Mouse (Mus musculus) central nervous system, embryonic 11.5 days (tissue): Measurements from ENCODE around the gene Pfdn2. TPM values are rescaled to one million over a fixed set of nuclear protein-coding genes. Genes with fewer than 3 reads are reported as not detected.

ENCODE experiments used
- polyA plus RNA-seq: library from polyadenylated mRNA; depleted of rRNA; stranded (reverse); fragments of >200 nt; gene quantifications from 2 replicates; pipeline ENCODE4 v1.2.3, GENCODE M21; 2012; rRNA removed

Gene Pfdn2
- polyA plus RNA-seq, result 141 and 293 TPM in 2 replicates

DNA sequence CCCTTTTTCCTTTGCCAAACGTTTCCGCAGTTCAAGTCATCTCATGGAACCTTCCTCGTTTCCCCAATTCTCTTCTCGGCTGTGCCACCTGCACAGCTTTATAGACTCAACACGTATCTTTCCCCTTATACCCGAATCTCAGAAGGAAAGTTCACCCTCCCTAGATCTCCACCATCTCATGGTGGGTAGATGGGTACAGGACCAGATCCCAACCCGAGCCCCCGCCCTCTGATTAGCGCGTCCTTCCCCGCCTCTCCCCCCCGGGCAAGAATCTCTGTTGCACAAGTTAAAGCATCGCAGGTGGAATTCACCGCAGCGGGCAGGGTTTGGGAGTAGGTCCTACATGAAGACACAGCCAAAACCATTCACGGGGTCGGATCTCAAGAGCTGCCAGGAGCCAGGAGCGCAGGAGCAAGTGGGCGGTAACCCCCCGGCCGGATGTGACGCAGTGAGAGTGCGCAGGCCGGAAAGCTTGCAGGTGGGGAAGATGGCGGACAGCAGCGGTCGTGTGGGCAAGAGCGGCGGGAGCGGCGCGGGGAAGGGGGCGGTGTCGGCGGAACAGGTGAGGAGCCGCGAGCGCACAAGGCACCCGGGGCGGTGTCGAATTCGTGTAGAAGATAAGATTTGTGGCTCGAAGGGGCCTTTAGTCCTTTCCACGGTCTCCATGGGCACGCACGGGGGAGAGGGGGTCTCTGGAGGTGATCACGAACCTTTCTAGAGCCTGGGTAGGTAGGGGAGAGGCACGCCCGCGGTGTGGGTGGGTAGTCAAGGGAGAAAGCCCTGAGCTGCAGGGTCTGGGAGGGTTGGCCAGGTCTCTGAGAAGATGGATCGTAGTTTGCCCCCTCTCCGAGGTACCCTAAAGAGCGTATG is at the start of gene Pfdn2, which contains the start of gene Nit1:
TSS of gene Pfdn2 (plus strand) at position 446 of the 870 bp plus-strand sequence.
TSS of gene Nit1 (minus strand) at position 422 of the 870 bp plus-strand sequence.

DNA sequence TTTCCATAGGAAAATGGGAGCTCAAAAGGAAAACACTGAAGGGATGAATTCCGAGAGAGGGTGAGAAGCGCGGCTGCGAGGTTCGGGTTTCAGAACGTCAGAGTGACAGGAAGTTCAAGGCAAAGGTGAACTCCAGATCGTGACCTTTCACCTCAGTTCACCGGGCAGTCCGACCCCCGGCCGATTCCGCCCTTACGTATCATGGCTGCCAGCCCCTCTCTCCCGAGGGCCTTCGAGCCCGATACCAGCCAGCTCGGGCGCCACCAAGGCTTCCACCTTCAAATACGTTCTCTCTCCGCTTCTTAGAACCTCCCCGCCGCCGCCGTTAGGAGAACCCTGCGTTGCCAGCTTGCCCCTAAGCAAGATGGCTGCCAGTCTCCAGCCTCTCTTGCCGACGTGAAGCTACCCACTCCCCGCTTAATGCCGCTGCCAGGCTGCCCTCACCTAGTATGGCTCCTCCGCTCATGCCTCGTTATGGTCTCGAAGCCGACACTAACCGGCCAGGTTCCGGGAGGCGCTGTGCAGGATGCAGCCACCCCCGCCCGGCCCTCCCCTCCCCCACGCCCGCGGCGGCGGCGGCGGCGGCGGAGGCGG is 16.5 kb upstream of the Pfdn2 start, which contains the start of gene Dedd:
TSS of gene Dedd (plus strand) at position 307 of the 594 bp plus-strand sequence.

DNA sequence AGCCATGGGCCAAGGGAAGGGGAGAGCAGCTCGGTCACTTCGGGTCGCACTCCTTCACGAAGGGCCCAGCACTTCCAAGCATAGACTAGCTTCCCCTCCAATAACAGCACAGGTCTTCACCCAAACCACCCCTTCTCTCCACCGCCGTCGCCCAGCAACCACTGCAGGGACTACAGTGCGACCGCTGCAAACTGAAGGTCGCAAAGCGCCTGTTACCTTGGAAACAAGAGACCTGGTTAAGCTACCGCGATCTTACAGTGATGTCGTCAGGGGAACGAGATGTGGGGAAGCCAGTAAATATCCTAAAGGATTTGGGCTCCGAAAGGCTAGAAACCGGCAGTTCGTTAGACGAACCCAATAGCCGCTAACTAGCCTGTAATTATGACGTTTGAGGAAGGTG is 15.2 kb downstream of the Pfdn2 start, which contains the start of gene Klhdc9:
TSS of gene Klhdc9 (minus strand) at position 143 of the 400 bp plus-strand sequence.

DNA sequence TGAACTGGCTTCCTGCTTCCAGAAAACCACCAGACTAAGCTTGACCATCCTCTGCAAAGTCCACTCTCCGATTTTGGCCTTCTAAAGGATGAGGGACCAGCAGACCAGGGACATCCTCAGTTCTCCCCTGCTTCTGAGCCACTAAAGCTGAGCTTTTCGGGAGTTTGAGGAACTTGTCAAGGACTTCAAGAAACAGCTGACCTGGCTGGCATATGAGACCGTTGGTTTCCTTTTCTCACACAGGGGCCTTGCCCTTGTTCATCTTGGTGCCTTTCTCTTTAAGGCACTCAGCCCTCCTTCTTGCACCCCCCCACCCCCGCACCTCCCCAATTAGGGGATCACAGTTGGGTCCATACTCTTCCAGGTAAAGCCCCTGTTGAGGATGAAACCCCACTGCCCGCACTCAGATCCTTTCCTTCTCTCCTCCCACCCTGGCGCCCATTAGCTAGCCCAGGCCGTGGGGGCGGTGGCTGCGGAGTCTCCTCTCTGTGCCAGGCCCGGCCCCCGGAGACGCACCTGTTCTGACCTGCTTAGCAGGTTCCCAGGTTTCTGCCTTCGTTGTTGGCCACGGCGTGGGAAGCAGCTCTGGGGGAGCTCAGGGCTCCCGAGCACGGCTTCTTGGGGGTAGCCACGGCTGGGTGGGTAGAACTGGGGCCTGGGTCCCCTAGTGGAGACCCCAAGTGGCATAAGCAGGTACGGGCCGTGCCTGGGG is 24.5 kb downstream of the Pfdn2 start, which contains the start of gene Nectin4:
TSS of gene Nectin4 (plus strand) at position 255 of the 712 bp plus-strand sequence.

DNA sequence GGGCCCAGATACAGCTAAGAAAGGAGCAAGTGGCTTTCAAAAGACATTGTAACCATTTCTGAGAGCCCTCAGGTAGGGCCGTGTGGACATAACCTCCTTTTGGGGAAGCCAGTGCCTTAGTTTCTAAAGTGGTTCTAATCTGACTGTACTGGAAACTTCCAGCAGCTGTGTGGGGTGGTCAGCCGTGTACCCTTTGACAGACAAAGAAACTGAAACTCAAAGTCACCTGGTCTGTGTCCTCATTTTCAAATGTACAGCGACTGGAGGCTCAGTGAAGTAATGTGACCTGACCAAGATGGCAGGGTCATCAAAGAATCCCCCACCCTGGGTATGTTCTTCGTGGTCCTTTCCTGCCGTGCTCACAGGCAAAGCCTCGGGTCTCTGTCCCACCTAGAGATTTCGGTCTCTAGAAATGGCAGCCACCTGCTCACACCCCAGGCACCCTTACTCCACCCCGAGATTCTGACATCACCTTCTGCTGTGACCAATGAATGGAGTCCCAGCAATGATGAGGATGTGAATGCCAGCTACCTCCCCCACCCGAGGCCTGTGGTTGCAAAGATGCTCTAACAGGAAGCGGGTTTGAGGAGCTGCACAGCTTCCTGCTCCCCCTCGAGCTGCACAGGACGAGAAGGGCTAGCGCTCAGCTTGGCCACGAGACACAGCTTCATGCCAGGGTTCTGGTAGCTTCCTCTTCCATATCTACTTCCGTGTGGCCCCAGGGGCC is 43.1 kb downstream of the Pfdn2 start, which contains the start of gene Arhgap30:
TSS of gene Arhgap30 (plus strand) at position 579 of the 727 bp plus-strand sequence.

Other genes with a start within 250 kb of the Pfdn2 start
- 3.0 and 3.8 TPM in 2 replicates for gene Cfap126, start 231.8 kb upstream of the Pfdn2 start, polyA plus RNA-seq
- gene Sdhc, start 195.1 kb upstream of the Pfdn2 start, polyA plus RNA-seq, result 236 and 443 TPM in 2 replicates
- 0.72 and 3.3 TPM in 2 replicates for gene Mpz, start 195.0 kb upstream of the Pfdn2 start, polyA plus RNA-seq
- 11.0 and 15.7 TPM in 2 replicates for gene Pcp4l1, start 149.4 kb upstream of the Pfdn2 start, polyA plus RNA-seq
- gene Nr1i3, start 131.7 kb upstream of the Pfdn2 start, polyA plus RNA-seq, result 0.02 and 0.04 TPM in 2 replicates
- gene Tomm40l, start 123.2 kb upstream of the Pfdn2 start, polyA plus RNA-seq, result 29.2 and 29.8 TPM in 2 replicates
- 41.5 and 103 TPM in 2 replicates for gene Apoa2, start 120.6 kb upstream of the Pfdn2 start, polyA plus RNA-seq
- gene Fcer1g, start 111.3 kb upstream of the Pfdn2 start, polyA plus RNA-seq, result 12.5 and 17.5 TPM in 2 replicates
- gene Adamts4, start 95.2 kb upstream of the Pfdn2 start, polyA plus RNA-seq, result 3.2 and 4.1 TPM in 2 replicates
- 172 and 189 TPM in 2 replicates for gene Ndufs2, start 94.3 kb upstream of the Pfdn2 start, polyA plus RNA-seq
- 47.0 and 62.1 TPM in 2 replicates for gene B4galt3, start 75.3 kb upstream of the Pfdn2 start, polyA plus RNA-seq
- gene Ppox, start 64.5 kb upstream of the Pfdn2 start, polyA plus RNA-seq, result 95.5 and 100.0 TPM in 2 replicates
- gene Usp21, start 57.7 kb upstream of the Pfdn2 start, polyA plus RNA-seq, result 96.3 and 99.2 TPM in 2 replicates
- gene Ufc1, start 50.6 kb upstream of the Pfdn2 start, polyA plus RNA-seq, result 65.4 and 89.0 TPM in 2 replicates
- gene Dedd, start 16.5 kb upstream of the Pfdn2 start, polyA plus RNA-seq, result 44.7 and 66.6 TPM in 2 replicates
- gene Nit1, start within 50 bp of the Pfdn2 start, polyA plus RNA-seq, result 36.9 and 48.0 TPM in 2 replicates
- 1.9 and 2.2 TPM in 2 replicates for gene Klhdc9, start 15.1 kb downstream of the Pfdn2 start, polyA plus RNA-seq
- gene Nectin4, start 24.4 kb downstream of the Pfdn2 start, polyA plus RNA-seq, result 0.95 and 1.1 TPM in 2 replicates
- 0.92 and 1.7 TPM in 2 replicates for gene Arhgap30, start 43.3 kb downstream of the Pfdn2 start, polyA plus RNA-seq
- gene Usf1, start 65.6 kb downstream of the Pfdn2 start, polyA plus RNA-seq, result 99.5 and 131 TPM in 2 replicates
- gene Tstd1, start 73.2 kb downstream of the Pfdn2 start, polyA plus RNA-seq, result 3.7 and 5.0 TPM in 2 replicates
- 7.0 and 10.3 TPM in 2 replicates for gene F11r, start 91.9 kb downstream of the Pfdn2 start, polyA plus RNA-seq
- gene Alyref2, start 157.8 kb downstream of the Pfdn2 start, polyA plus RNA-seq, result 9.4 and 11.0 TPM in 2 replicates
- not detected in 2 replicates for gene Itln1, start 189.6 kb downstream of the Pfdn2 start, polyA plus RNA-seq
- gene Cd244a, start 213.5 kb downstream of the Pfdn2 start, polyA plus RNA-seq, result 0.05 TPM in 1 of 2 replicates, not detected in the other